8 mouse cellular contexts compared by ENCODE assay signal in the genomic region with DNA sequence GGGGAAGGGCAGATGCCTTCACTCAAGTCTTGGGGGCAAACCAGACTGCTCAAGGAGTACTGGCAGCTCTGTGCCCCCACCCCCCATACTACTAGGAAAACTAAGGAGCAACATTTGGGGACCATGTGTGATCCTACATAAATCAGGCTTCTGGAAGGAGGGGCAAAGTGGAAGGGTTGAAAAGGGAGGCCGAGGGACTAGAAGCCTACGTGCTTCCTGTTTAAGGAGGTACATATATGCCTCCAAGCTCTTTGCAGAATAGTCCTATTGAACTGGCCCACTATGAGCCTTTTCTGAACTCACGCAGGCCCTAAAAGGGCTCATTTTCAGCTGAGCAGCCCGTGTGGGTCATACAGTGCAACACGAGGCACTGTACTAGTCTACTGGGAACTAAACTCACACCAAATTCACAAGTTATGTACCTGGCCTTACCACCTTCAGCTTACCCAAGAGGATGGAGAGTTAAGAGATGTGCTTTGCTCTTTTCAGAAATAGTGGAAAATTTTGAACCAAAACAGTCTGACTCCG. TPM values are rescaled to one million over a fixed set of nuclear protein-coding genes. Genes with fewer than 3 reads are reported as not detected.
DNase-seq lines count a peak whose midpoint lies in the region; ATAC-seq and TF ChIP-seq lines count a peak whose summit lies in the region.

No protein-coding gene starts in this region.

- WGBS in heart, adult 2 months, result 16% methylated on average over 6 of the region's 6 CpGs
- WGBS in heart, postnatal 0 days, result 21% methylated on average over 6 of the region's 6 CpGs
- 56% methylated on average over 6 of the region's 6 CpGs for WGBS in midbrain, embryonic 15.5 days

- dilution Hi-C loops in CH12.LX (cut with MboI; ENCODE audit: extremely low pct_ligation_motif_present, extremely low pct_unique_long_range_greater_than_20kb, low sequenced_read_pairs), result no loop called here

- ATAC-seq in heart, postnatal 0 days (ENCODE audit: insufficient read depth, low read depth), result no peak
- no peak for ATAC-seq in midbrain, embryonic 15.5 days (replicated peaks)

- H3K4me1 ChIP-seq in heart, adult 2 months (ENCODE audit: control insufficient read depth, insufficient read depth, low read length), result peaks cover 30% of the 10 kb centered on the region
- H3K4me1 ChIP-seq in CH12.LX (ENCODE audit: control insufficient read depth in 1 of 2, insufficient read depth in 2 of 2), result peaks cover 18 to 54% of the 10 kb centered on the region in 2 experiments
- peaks cover 54% of the 10 kb centered on the region for H3K4me1 ChIP-seq in heart, postnatal 0 days (ENCODE audit: control insufficient read depth, insufficient read depth)
- peaks cover 57% of the 10 kb centered on the region for H3K4me1 ChIP-seq in midbrain, embryonic 15.5 days

- in situ Hi-C loops in CH12.LX (cut with MboI; ENCODE audit: low pct_ligation_motif_present, low pct_unique_long_range_greater_than_20kb, low sequenced_read_pairs), result no loop called here

- H3K9me3 ChIP-seq in CH12.LX (replicated peaks; ENCODE audit: low read length), result no peaks in the 10 kb centered on the region
- H3K9me3 ChIP-seq in heart, postnatal 0 days (replicated peaks; ENCODE audit: control insufficient read depth, low read length), result no peaks in the 10 kb centered on the region
- H3K9me3 ChIP-seq in midbrain, embryonic 15.5 days, result no peaks in the 10 kb centered on the region

- H3K27ac ChIP-seq in heart, adult 2 months, result peak overlapping the region; percentile 99
- peak overlapping the region; percentile 88 for H3K27ac ChIP-seq in CH12.LX (ENCODE audit: insufficient read depth, low read depth)
- H3K27ac ChIP-seq in heart, postnatal 0 days (ENCODE audit: low read depth), result peak overlapping the region; percentile 99
- H3K27ac ChIP-seq in midbrain, embryonic 15.5 days, result peak overlapping the region; percentile 98

- no peak for TF ChIP-seq CTCF in heart, adult 2 months (IDR thresholded peaks at IDR 0.05)
- no peak for TF ChIP-seq CTCF in CH12.LX (conservative IDR thresholded peaks at IDR 0.05 in 1 of 2, IDR thresholded peaks at IDR 0.05 in 1 of 2; ENCODE audit: low read depth in 2 of 2, low read length in 2 of 2)
- no peak for TF ChIP-seq CTCF in heart, postnatal 0 days (IDR thresholded peaks at IDR 0.05; ENCODE audit: low read depth)

- H3K36me3 ChIP-seq in heart, adult 2 months (ENCODE audit: control insufficient read depth, insufficient read depth, low read length), result peaks cover 5% of the 10 kb centered on the region
- peaks cover 2 to 16% of the 10 kb centered on the region in 2 experiments for H3K36me3 ChIP-seq in CH12.LX (replicated peaks in 1 of 2; ENCODE audit: control insufficient read depth in 1 of 2, insufficient read depth in 1 of 2, low read length in 1 of 2)
- no peaks in the 10 kb centered on the region for H3K36me3 ChIP-seq in heart, postnatal 0 days (replicated peaks; ENCODE audit: control insufficient read depth, insufficient read depth, low read length)
- H3K36me3 ChIP-seq in midbrain, embryonic 15.5 days (replicated peaks), result no peaks in the 10 kb centered on the region

- peak overlapping the region; percentile 35 for H3K9ac ChIP-seq in heart, adult 2 months (ENCODE audit: low read depth, low read length)
- H3K9ac ChIP-seq in CH12.LX (ENCODE audit: insufficient read depth, low read depth), result peak overlapping the region; percentile 49
- H3K9ac ChIP-seq in heart, postnatal 0 days (replicated peaks; ENCODE audit: low read depth, low read length), result peak overlapping the region; percentile 84; the same call in 1 of the 2 replicates
- H3K9ac ChIP-seq in midbrain, embryonic 15.5 days, result no peak overlapping the region

- peak overlapping the region; percentile 84 for H3K4me2 ChIP-seq in CH12.LX (ENCODE audit: insufficient read depth, low read depth, poor library complexity, severe bottlenecking)
- H3K4me2 ChIP-seq in heart, postnatal 0 days (ENCODE audit: low read depth, low read length), result peak overlapping the region; percentile 95
- H3K4me2 ChIP-seq in midbrain, embryonic 15.5 days, result peak overlapping the region; percentile 92

- peak overlapping the region; percentile 78 for H3K4me3 ChIP-seq in heart, adult 2 months
- H3K4me3 ChIP-seq in CH12.LX (replicated peaks in 1 of 3; ENCODE audit: low read depth in 2 of 3, low read length in 2 of 3, poor library complexity in 1 of 3), result peak overlapping the region; percentile 44 to 96 (median 51)
- peak overlapping the region; percentile 83; the same call in 1 of the 2 replicates for H3K4me3 ChIP-seq in heart, postnatal 0 days (ENCODE audit: low read depth, low read length)
- H3K4me3 ChIP-seq in midbrain, embryonic 15.5 days, result peak overlapping the region; percentile 85; the same call in 1 of the 2 replicates

- no peak for TF ChIP-seq EP300 in heart, adult 2 months (IDR thresholded peaks at IDR 0.05; ENCODE audit: insufficient read depth, low read depth, low read length)
- TF ChIP-seq EP300 in CH12.LX (IDR thresholded peaks at IDR 0.05; ENCODE audit: low read length), result no peak
- no peak for TF ChIP-seq EP300 in heart, postnatal 0 days (IDR thresholded peaks at IDR 0.05; ENCODE audit: low read depth)

- peaks cover 10% of the 10 kb centered on the region for H3K79me2 ChIP-seq in heart, adult 2 months (replicated peaks; ENCODE audit: control insufficient read depth, insufficient read depth, low read length)
- H3K79me2 ChIP-seq in CH12.LX (replicated peaks; ENCODE audit: control insufficient read depth, extremely low read depth, insufficient read depth, poor library complexity, severe bottlenecking), result peaks cover 35% of the 10 kb centered on the region

- TF ChIP-seq RAD21 in CH12.LX (IDR thresholded peaks at IDR 0.05; ENCODE audit: low read depth, low read length), result no peak

- no peak for TF ChIP-seq POLR2A in heart, adult 2 months (IDR thresholded peaks at IDR 0.05; ENCODE audit: insufficient read depth, low read depth, low read length)
- TF ChIP-seq POLR2A in CH12.LX (IDR thresholded peaks at IDR 0.05; ENCODE audit: low read depth, low read length), result no peak

- intact Hi-C loops in heart, adult 2 months (cut with DNase I), result loop anchor here (5.0 kb wide), 1 partner anchor 159 kb away; no protein-coding TSS in a partner anchor
- intact Hi-C loops in heart, postnatal 14 days (cut with DNase I), result no loop called here
- intact Hi-C loops in gastrocnemius, postnatal 36 days (cut with DNase I), result no loop called here
- intact Hi-C loops in left cerebral cortex, postnatal 4 days (cut with DNase I), result no loop called here

- no peak for DNase-seq in heart, adult 2 months
- DNase-seq in heart, postnatal 14 days, result no peak
- no peak for DNase-seq in CH12.LX (ENCODE audit: extremely low read depth)
- DNase-seq in heart, postnatal 0 days (ENCODE audit: low spot score), result no peak
- DNase-seq in gastrocnemius, postnatal 36 days, result no peak
- no peak for DNase-seq in layer of hippocampus, postnatal 25 days (ENCODE audit: extremely low spot score in 1 of 2, low spot score in 1 of 2)
- DNase-seq in left cerebral cortex, postnatal 4 days, result no peak

- no peaks in the 10 kb centered on the region for H3K27me3 ChIP-seq in heart, adult 2 months (ENCODE audit: control insufficient read depth, insufficient read depth, low read length)
- no peaks in the 10 kb centered on the region for H3K27me3 ChIP-seq in CH12.LX (replicated peaks)
- H3K27me3 ChIP-seq in heart, postnatal 0 days (ENCODE audit: control insufficient read depth, insufficient read depth, low read length), result no peaks in the 10 kb centered on the region
- peaks cover 18% of the 10 kb centered on the region for H3K27me3 ChIP-seq in midbrain, embryonic 15.5 days (replicated peaks)

TF ChIP-seq in CH12.LX, 34 proteins besides CTCF, POLR2A, EP300 and RAD21:
- 0 out of 2 replicates have a peak, but pooled peaks have one; percentile 37 for TF ChIP-seq MAX (IDR thresholded peaks at IDR 0.05; ENCODE audit: low read length)
- no peak for TF ChIP-seq UBTF (IDR thresholded peaks at IDR 0.05; ENCODE audit: low read depth, low read length)
- 0 out of 2 replicates have a peak, but pooled peaks have one; percentile 2 for TF ChIP-seq MYC (IDR thresholded peaks at IDR 0.05; ENCODE audit: low read depth, low read length)
- TF ChIP-seq MXI1 (IDR thresholded peaks at IDR 0.05; ENCODE audit: low read depth, low read length), result no peak

RNA-seq across cellular contexts. Expression of gene Mef2d, which starts 1.2 kb away (rescaled TPM):
- 100 to 1,000 TPM; 118 to 129 TPM for total RNA-seq in heart, adult 2 months (2021)
- polyA plus RNA-seq in heart, adult 2 months (2012; rRNA removed), result 119 and 122 TPM in 2 replicates
- total RNA-seq in heart, postnatal 14 days (2021), result 100 to 1,000 TPM; 128 to 130 TPM
- total RNA-seq in CH12.LX (2012; rRNA removed) (10.9 and 11.0 TPM in 2 replicates), CH12.LX (2014; rRNA removed) (4.3 and 4.8 TPM in 2 replicates)
- 51.2 and 75.8 TPM in 2 replicates for polyA plus RNA-seq in CH12.LX (2012; ENCODE audit: insufficient read length, low read depth)
- total RNA-seq in heart, postnatal 0 days (2014; rRNA removed; ENCODE audit: low replicate concordance), result 70.8 and 75.8 TPM in 2 replicates
- 30.0 and 30.8 TPM in 2 replicates for polyA plus RNA-seq in heart, postnatal 0 days (2015; fragmentation: Nextera tagmentation; extraction: Ambion mirVana)
- 23.2 and 25.3 TPM in 2 replicates for polyA plus RNA-seq in midbrain, embryonic 15.5 days (2015; fragmentation: Nextera tagmentation; extraction: Ambion mirVana)
- total RNA-seq in gastrocnemius, postnatal 36 days (2021), result 100 to 1,000 TPM; 156 to 174 TPM
- total RNA-seq in layer of hippocampus, postnatal 25 days (2021), result 100 to 1,000 TPM; 179 to 212 TPM
- 100 to 1,000 TPM; 113 to 121 TPM for total RNA-seq in left cerebral cortex, postnatal 4 days (2021)

RNA-seq across cellular contexts. Expression of gene Iqgap3, which starts 59.2 kb away (rescaled TPM):
- total RNA-seq in heart, adult 2 months (2021), result under 1 TPM; 0.21 to 0.45 TPM
- 0.64 and 1.1 TPM in 2 replicates for polyA plus RNA-seq in heart, adult 2 months (2012; rRNA removed)
- total RNA-seq in heart, postnatal 14 days (2021), result 1 to 10 TPM; 3.8 to 7.2 TPM
- total RNA-seq in CH12.LX (2012; rRNA removed), result 15.9 and 21.9 TPM in 2 replicates
- 12.1 and 13.0 TPM in 2 replicates for total RNA-seq in CH12.LX (2014; rRNA removed)
- 16.1 and 18.3 TPM in 2 replicates for polyA plus RNA-seq in CH12.LX (2012; ENCODE audit: insufficient read length, low read depth)
- 35.3 and 68.3 TPM in 2 replicates for total RNA-seq in heart, postnatal 0 days (2014; rRNA removed; ENCODE audit: low replicate concordance)
- 5.4 and 6.8 TPM in 2 replicates for polyA plus RNA-seq in heart, postnatal 0 days (2015; fragmentation: Nextera tagmentation; extraction: Ambion mirVana)
- polyA plus RNA-seq in midbrain, embryonic 15.5 days (2015; fragmentation: Nextera tagmentation; extraction: Ambion mirVana), result 2.7 and 3.0 TPM in 2 replicates
- total RNA-seq in gastrocnemius, postnatal 36 days (2021), result under 1 TPM; 0.64 TPM
- total RNA-seq in layer of hippocampus, postnatal 25 days (2021), result under 1 TPM; 0.42 to 0.52 TPM
- 1 to 10 TPM; 3.5 to 3.9 TPM for total RNA-seq in left cerebral cortex, postnatal 4 days (2021)
